22 mouse cellular contexts compared by ENCODE assay signal in genomic region chr8:75154855-75155478, GRCm38 (mm10). TPM values are rescaled to one million over a fixed set of nuclear protein-coding genes. Genes with fewer than 3 reads are reported as not detected.
DNase-seq lines count a peak whose midpoint lies in the region; ATAC-seq and TF ChIP-seq lines count a peak whose summit lies in the region.
"Had no signal": no experiment of that assay in that cellular context is flagged by ENCODE, and none has a peak within 500 bp of the region (broad histone marks: within the 10 kb centered on the region; RNA-seq: fewer than 3 reads in every experiment).

No protein-coding gene starts in this region.

- H3K36me3 ChIP-seq in CH12.LX (replicated peaks in 1 of 2; ENCODE audit: control insufficient read depth in 1 of 2, insufficient read depth in 1 of 2, low read length in 1 of 2), result no peaks in the 10 kb centered on the region
- H3K36me3 ChIP-seq in intestine, postnatal 0 days (ENCODE audit: control insufficient read depth, insufficient read depth), result no peaks in the 10 kb centered on the region
- no peaks in the 10 kb centered on the region for H3K36me3 ChIP-seq in hindbrain, embryonic 14.5 days (replicated peaks; ENCODE audit: control insufficient read depth, insufficient read depth)
- H3K36me3 ChIP-seq: heart, embryonic 13.5 days; limb, embryonic 12.5 days; midbrain, embryonic 12.5 days; neural tube, embryonic 15.5 days had no signal

- TF ChIP-seq POLR2A in CH12.LX (IDR thresholded peaks at IDR 0.05; ENCODE audit: low read depth, low read length), result no peak

- no peaks in the 10 kb centered on the region for H3K79me2 ChIP-seq in CH12.LX (replicated peaks; ENCODE audit: control insufficient read depth, extremely low read depth, insufficient read depth, poor library complexity, severe bottlenecking)

- DNase-seq in kidney, postnatal 14 days, result peak; percentile 9
- DNase-seq in kidney, adult 18-20 months, result no peak
- DNase-seq in CH12.LX (ENCODE audit: extremely low read depth), result peak; percentile 26
- DNase-seq in monocyte, adult 2 months (ENCODE audit: low read depth in 1 of 2, low spot score in 2 of 2), result peak; percentile 2 to 4
- no peak for DNase-seq in gastrocnemius, postnatal 4 days (ENCODE audit: low spot score in 2 of 2)
- no peak for DNase-seq in layer of hippocampus, postnatal 36 days
- no peak for DNase-seq in hindbrain, embryonic 14.5 days (ENCODE audit: low spot score)
- DNase-seq: adrenal gland, postnatal 25 days; B cell, adult 2 months; cerebellum, adult 2 months; gastrocnemius, postnatal 25 days; heart, postnatal 4 days; right cerebral cortex, postnatal 4 days had no signal

- TF ChIP-seq EP300 in CH12.LX (IDR thresholded peaks at IDR 0.05; ENCODE audit: low read length), result no peak

- TF ChIP-seq RAD21 in CH12.LX (IDR thresholded peaks at IDR 0.05; ENCODE audit: low read depth, low read length), result no peak

- H3K9ac ChIP-seq in CH12.LX (ENCODE audit: insufficient read depth, low read depth), result no peak overlapping the region
- no peak overlapping the region for H3K9ac ChIP-seq in intestine, postnatal 0 days (ENCODE audit: low read depth, low read length)
- no peak overlapping the region for H3K9ac ChIP-seq in hindbrain, embryonic 14.5 days
- H3K9ac ChIP-seq: heart, embryonic 13.5 days; limb, embryonic 12.5 days; midbrain, embryonic 12.5 days; neural tube, embryonic 15.5 days had no signal

- peak; percentile 58 for ATAC-seq in intestine, postnatal 0 days
- no peak for ATAC-seq in hindbrain, embryonic 14.5 days (ENCODE audit: low FRiP score)
- ATAC-seq: activated CD4-positive, CD25-positive, alpha-beta regulatory T cell, adult 4 months; hindbrain, postnatal 0 days; Patski had no signal

- in situ Hi-C loops in CH12.LX (cut with MboI; ENCODE audit: low pct_ligation_motif_present, low pct_unique_long_range_greater_than_20kb, low sequenced_read_pairs), result no loop called here

- no peak overlapping the region for H3K4me3 ChIP-seq in CH12.LX (replicated peaks in 1 of 3; ENCODE audit: low read depth in 2 of 3, low read length in 2 of 3, poor library complexity in 1 of 3)
- no peak overlapping the region for H3K4me3 ChIP-seq in intestine, postnatal 0 days (ENCODE audit: low read depth, low read length)
- no peak overlapping the region for H3K4me3 ChIP-seq in hindbrain, embryonic 14.5 days (replicated peaks; ENCODE audit: low read length)
- H3K4me3 ChIP-seq: heart, embryonic 13.5 days; limb, embryonic 12.5 days; midbrain, embryonic 12.5 days; myocyte; neural tube, embryonic 15.5 days had no signal

- H3K27ac ChIP-seq in CH12.LX (ENCODE audit: insufficient read depth, low read depth), result no peak overlapping the region
- no peak overlapping the region for H3K27ac ChIP-seq in intestine, postnatal 0 days (ENCODE audit: low read depth, low read length)
- H3K27ac ChIP-seq in hindbrain, embryonic 14.5 days, result no peak overlapping the region
- H3K27ac ChIP-seq: heart, embryonic 13.5 days; hindbrain, postnatal 0 days; limb, embryonic 12.5 days; midbrain, embryonic 12.5 days; neural tube, embryonic 15.5 days had no signal

- H3K4me1 ChIP-seq in CH12.LX (ENCODE audit: control insufficient read depth in 1 of 2, insufficient read depth in 2 of 2), result peaks cover 0 to 27% of the 10 kb centered on the region in 2 experiments; a peak in 2 of 4 replicates
- H3K4me1 ChIP-seq in intestine, postnatal 0 days (replicated peaks; ENCODE audit: control insufficient read depth, insufficient read depth, low read length), result no peaks in the 10 kb centered on the region
- no peaks in the 10 kb centered on the region for H3K4me1 ChIP-seq in hindbrain, embryonic 14.5 days (replicated peaks; ENCODE audit: control insufficient read depth, insufficient read depth, low read length)
- H3K4me1 ChIP-seq: heart, embryonic 13.5 days; limb, embryonic 12.5 days; midbrain, embryonic 12.5 days; neural tube, embryonic 15.5 days had no signal

- TF ChIP-seq CTCF in CH12.LX (conservative IDR thresholded peaks at IDR 0.05 in 1 of 2, IDR thresholded peaks at IDR 0.05 in 1 of 2; ENCODE audit: low read depth in 2 of 2, low read length in 2 of 2), result no peak
- no peak for TF ChIP-seq CTCF in intestine, postnatal 0 days (IDR thresholded peaks at IDR 0.05; ENCODE audit: low read depth)

- H3K4me2 ChIP-seq in CH12.LX (ENCODE audit: insufficient read depth, low read depth, poor library complexity, severe bottlenecking), result no peak overlapping the region
- no peak overlapping the region for H3K4me2 ChIP-seq in intestine, postnatal 0 days (replicated peaks; ENCODE audit: low read depth)
- no peak overlapping the region for H3K4me2 ChIP-seq in hindbrain, embryonic 14.5 days (replicated peaks)
- H3K4me2 ChIP-seq: heart, embryonic 13.5 days; limb, embryonic 12.5 days; midbrain, embryonic 12.5 days; neural tube, embryonic 15.5 days had no signal

- no peaks in the 10 kb centered on the region for H3K9me3 ChIP-seq in CH12.LX (replicated peaks; ENCODE audit: low read length)
- no peaks in the 10 kb centered on the region for H3K9me3 ChIP-seq in intestine, postnatal 0 days (ENCODE audit: control insufficient read depth)
- H3K9me3 ChIP-seq in hindbrain, embryonic 14.5 days (ENCODE audit: control insufficient read depth, low read length), result no peaks in the 10 kb centered on the region
- H3K9me3 ChIP-seq: heart, embryonic 13.5 days; limb, embryonic 12.5 days; midbrain, embryonic 12.5 days; neural tube, embryonic 15.5 days had no signal

- H3K27me3 ChIP-seq in CH12.LX (replicated peaks), result no peaks in the 10 kb centered on the region
- no peaks in the 10 kb centered on the region for H3K27me3 ChIP-seq in intestine, postnatal 0 days (replicated peaks; ENCODE audit: control insufficient read depth, insufficient read depth, low read length)
- H3K27me3 ChIP-seq in hindbrain, embryonic 14.5 days (ENCODE audit: control insufficient read depth, insufficient read depth, low read length), result no peaks in the 10 kb centered on the region
- H3K27me3 ChIP-seq: limb, embryonic 12.5 days; midbrain, embryonic 12.5 days; neural tube, embryonic 15.5 days; Patski had no signal

- WGBS in intestine, postnatal 0 days, result 32% methylated on average over 5 of the region's 5 CpGs
- WGBS in hindbrain, embryonic 14.5 days, result 85% methylated on average over 5 of the region's 5 CpGs

- dilution Hi-C loops in CH12.LX (cut with MboI; ENCODE audit: extremely low pct_ligation_motif_present, extremely low pct_unique_long_range_greater_than_20kb, low sequenced_read_pairs), result no loop called here

TF ChIP-seq in CH12.LX, 34 proteins besides CTCF, POLR2A, EP300 and RAD21:
- TF ChIP-seq TCF12 (IDR thresholded peaks at IDR 0.05; ENCODE audit: low read depth, low read length), result no peak
- no peak for TF ChIP-seq ETS1 (conservative IDR thresholded peaks at IDR 0.05; ENCODE audit: low read depth, low read length)
- TF ChIP-seq SIN3A (IDR thresholded peaks at IDR 0.05; ENCODE audit: low read length), result no peak
- no peak for TF ChIP-seq ZMIZ1 (IDR thresholded peaks at IDR 0.05; ENCODE audit: low read depth, low read length)
- no peak for TF ChIP-seq ELF1 (IDR thresholded peaks at IDR 0.05; ENCODE audit: low read depth, low read length)
- TF ChIP-seq ZC3H11A (IDR thresholded peaks at IDR 0.05; ENCODE audit: low read depth, low read length), result no peak
- no peak for TF ChIP-seq JUND (conservative IDR thresholded peaks at IDR 0.05; ENCODE audit: low read depth, low read length)
- no peak for TF ChIP-seq E2F4 (IDR thresholded peaks at IDR 0.05; ENCODE audit: insufficient replicate concordance, low read depth, low read length)
- TF ChIP-seq NELFE (IDR thresholded peaks at IDR 0.05; ENCODE audit: low read depth, low read length), result no peak
- TF ChIP-seq UBTF (IDR thresholded peaks at IDR 0.05; ENCODE audit: low read depth, low read length), result no peak

RNA-seq across cellular contexts. Expression of gene Mcm5, which starts 45.6 kb away (rescaled TPM):
- 259 and 305 TPM in 2 replicates for total RNA-seq in CH12.LX (2012; rRNA removed)
- 282 and 294 TPM in 2 replicates for total RNA-seq in CH12.LX (2014; rRNA removed)
- polyA plus RNA-seq in CH12.LX (2012; ENCODE audit: insufficient read length, low read depth), result 313 and 332 TPM in 2 replicates
- 21.3 and 23.9 TPM in 2 replicates for polyA plus RNA-seq in intestine, postnatal 0 days (2015; fragmentation: Nextera tagmentation; extraction: Ambion mirVana)
- total RNA-seq in gastrocnemius, postnatal 4 days (2021), result 10 to 100 TPM; 35.5 to 36.3 TPM
- total RNA-seq in layer of hippocampus, postnatal 36 days (2021), result 1 to 10 TPM; 6.0 TPM
- 27.0 and 33.3 TPM in 2 replicates for polyA plus RNA-seq in hindbrain, embryonic 14.5 days (2014; fragmentation: Nextera tagmentation; extraction: Ambion mirVana)

RNA-seq across cellular contexts. Expression of gene Rasd2, which starts 58.8 kb away (rescaled TPM):
- total RNA-seq in CH12.LX (2012; rRNA removed), result not detected in 2 replicates
- total RNA-seq in CH12.LX (2014; rRNA removed), result not detected in 2 replicates
- not detected in 2 replicates for polyA plus RNA-seq in CH12.LX (2012; ENCODE audit: insufficient read length, low read depth)
- polyA plus RNA-seq in intestine, postnatal 0 days (2015; fragmentation: Nextera tagmentation; extraction: Ambion mirVana), result 0.85 and 1.3 TPM in 2 replicates
- under 1 TPM; 0.74 to 0.80 TPM for total RNA-seq in gastrocnemius, postnatal 4 days (2021)
- total RNA-seq in layer of hippocampus, postnatal 36 days (2021), result 10 to 100 TPM; 65.5 to 79.8 TPM
- 4.6 TPM in 2 replicates for polyA plus RNA-seq in hindbrain, embryonic 14.5 days (2014; fragmentation: Nextera tagmentation; extraction: Ambion mirVana)
- polyA plus RNA-seq: myocyte had no signal

Comparison
In these comparisons a context has a peak if more than half of its experiments do, and no peak if none do; other contexts are left out.
1. DNase-seq: peak in kidney, postnatal 14 days (single experiment), CH12.LX (single experiment) and monocyte, adult 2 months (2 of 2); none in kidney, adult 18-20 months (single experiment), gastrocnemius, postnatal 4 days (0 of 2), layer of hippocampus, postnatal 36 days (0 of 2) and hindbrain, embryonic 14.5 days (single experiment).
2. RNA of gene Mcm5, which starts 45.6 kb away (total RNA-seq): 259 to 305 TPM in CH12.LX; 35.5 to 36.3 TPM in gastrocnemius, postnatal 4 days and 6.0 TPM in layer of hippocampus, postnatal 36 days; every median in the first group is over 4 times any median in the second.
3. RNA of gene Rasd2, which starts 58.8 kb away (total RNA-seq): 65.5 to 79.8 TPM in layer of hippocampus, postnatal 36 days; 0.74 to 0.80 TPM in gastrocnemius, postnatal 4 days and not detected in CH12.LX; every median in the first group is over 10 times any median in the second.